Mouse (Mus musculus) MEL (cell line): Measurements from ENCODE around the gene Ptpru. TPM values are rescaled to one million over a fixed set of nuclear protein-coding genes. Genes with fewer than 3 reads are reported as not detected.

Source experiments
- DNase-seq: peaks from one replicate; pipeline ENCODE4 v3.0.0; 2011; ENCODE audit warnings: low read depth, low spot score
- H3K27ac ChIP-seq: 2 replicates; pipeline ENCODE4 v1.5.1; 2012; ENCODE audit warnings: low read depth, mild to moderate bottlenecking, control low read depth, low read length, moderate library complexity; ENCODE audit not compliant: control insufficient read depth
- H3K27me3 ChIP-seq, 2 experiments: fragments of 150-350 bp in 1 of 2; sonication (generic) in 1 of 2; 2 replicates each; pipeline ENCODE4 v1.6.1; 2012; ENCODE audit warnings: low read length in 2 of 2, mild to moderate bottlenecking in 2 of 2, improper control_type of control experiment in 1 of 2, moderate library complexity in 1 of 2; ENCODE audit not compliant: insufficient read depth in 2 of 2, control insufficient read depth in 1 of 2
- H3K36me3 ChIP-seq, 2 experiments: 2 replicates each; pipeline ENCODE4 v1.6.1; 2012 to 2014; ENCODE audit warnings: low read length in 2 of 2, improper control_type of control experiment in 1 of 2, inconsistent platforms in 1 of 2, mild to moderate bottlenecking in 1 of 2; ENCODE audit not compliant: insufficient read depth in 2 of 2, control insufficient read depth in 1 of 2
- H3K4me1 ChIP-seq, 2 experiments: fragments of 150-350 bp in 1 of 2; sonication (generic) in 1 of 2; 2 replicates each; pipeline ENCODE4 v1.6.1; 2012; ENCODE audit warnings: low read length in 2 of 2, improper control_type of control experiment in 1 of 2, mild to moderate bottlenecking in 1 of 2; ENCODE audit not compliant: insufficient read depth in 2 of 2, control insufficient read depth in 1 of 2
- H3K4me3 ChIP-seq, 2 experiments: fragments of 150-350 bp in 1 of 2; sonication (generic) in 1 of 2; 2 replicates each; pipeline ENCODE4 v1.5.1; 2012; ENCODE audit warnings: low read depth in 2 of 2, low read length in 2 of 2, mild to moderate bottlenecking in 2 of 2, moderate library complexity in 2 of 2, control low read depth in 1 of 2, improper control_type of control experiment in 1 of 2; ENCODE audit not compliant: control insufficient read depth in 1 of 2, insufficient read depth in 1 of 2
- H3K79me2 ChIP-seq: 2 replicates; pipeline ENCODE4 v1.6.1; 2012; ENCODE audit warnings: mild to moderate bottlenecking, low read length, moderate library complexity; ENCODE audit not compliant: control insufficient read depth, poor library complexity, insufficient read depth
- H3K9ac ChIP-seq: 2 replicates; pipeline ENCODE4 v1.6.1; 2012; ENCODE audit warnings: low read depth, mild to moderate bottlenecking, control low read depth, low read length, moderate library complexity; ENCODE audit not compliant: control insufficient read depth, poor library complexity, severe bottlenecking
- H3K9me3 ChIP-seq: fragments of 150-350 bp; sonication (generic); replicated peaks from 2 replicates; pipeline ENCODE4 v1.6.1; 2012; ENCODE audit warnings: mild to moderate bottlenecking, low read length, improper control_type of control experiment, moderate library complexity; ENCODE audit not compliant: insufficient read depth
- BHLHE40 ChIP-seq: IDR thresholded peaks from 2 replicates; pipeline ENCODE4 v1.6.1; 2012; ENCODE audit warnings: low read depth, mild to moderate bottlenecking, inconsistent platforms, low read length, improper control_type of control experiment, borderline replicate concordance
- CHD1 ChIP-seq: IDR thresholded peaks from 2 replicates; pipeline ENCODE4 v1.6.1; 2012; ENCODE audit warnings: low read depth, mild to moderate bottlenecking, inconsistent platforms, low read length, improper control_type of control experiment
- CHD2 ChIP-seq: IDR thresholded peaks from 2 replicates; pipeline ENCODE4 v1.6.1; 2011; ENCODE audit warnings: low read length, improper control_type of control experiment
- CTCF ChIP-seq, 3 experiments: IDR thresholded peaks in 2 of 3; conservative IDR thresholded peaks in 1 of 3; 2 replicates each; pipeline ENCODE4 v1.5.1; 2011 to 2012; ENCODE audit warnings: low read length in 3 of 3, low read depth in 2 of 3, mild to moderate bottlenecking in 2 of 3, improper control_type of control experiment in 1 of 3, inconsistent platforms in 1 of 3, mixed read lengths in 1 of 3, moderate library complexity in 1 of 3; ENCODE audit not compliant: control insufficient read depth in 1 of 3, insufficient read depth in 1 of 3, poor library complexity in 1 of 3, severe bottlenecking in 1 of 3
- EP300 ChIP-seq, 2 experiments: IDR thresholded peaks; 2 replicates each; pipeline ENCODE4 v1.6.1; 2011; ENCODE audit warnings: improper control_type of control experiment in 2 of 2, low read length in 2 of 2, low read depth in 1 of 2, mild to moderate bottlenecking in 1 of 2
- GATA1 ChIP-seq: IDR thresholded peaks from 2 replicates; pipeline ENCODE4 v1.6.1; 2011; ENCODE audit warnings: low read depth, low read length, improper control_type of control experiment
- KAT2A ChIP-seq: conservative IDR thresholded peaks from 2 replicates; pipeline ENCODE4 v1.6.1; 2012; ENCODE audit warnings: low read depth, low read length, improper control_type of control experiment, inconsistent platforms
- MAFK ChIP-seq: IDR thresholded peaks from 2 replicates; pipeline ENCODE4 v1.6.1; 2011; ENCODE audit warnings: low read depth, mild to moderate bottlenecking, low read length, improper control_type of control experiment, borderline replicate concordance
- MAZ ChIP-seq: IDR thresholded peaks from 2 replicates; pipeline ENCODE4 v1.6.1; 2012; ENCODE audit warnings: low read depth, mild to moderate bottlenecking, inconsistent platforms, low read length, improper control_type of control experiment
- MEF2A ChIP-seq: IDR thresholded peaks from 2 replicates; pipeline ENCODE4 v1.6.1; 2014; ENCODE audit warnings: low read depth, mild to moderate bottlenecking, inconsistent platforms, low read length, improper control_type of control experiment; ENCODE audit not compliant: poor library complexity, insufficient replicate concordance, severe bottlenecking; ENCODE audit errors: extremely low read depth
- MXI1 ChIP-seq: IDR thresholded peaks from 2 replicates; pipeline ENCODE4 v1.6.1; 2011; ENCODE audit warnings: mild to moderate bottlenecking, low read depth, low read length, improper control_type of control experiment
- MYB ChIP-seq: IDR thresholded peaks from 2 replicates; pipeline ENCODE4 v1.6.1; 2011; ENCODE audit warnings: mild to moderate bottlenecking, low read depth, low read length, improper control_type of control experiment
- MYC ChIP-seq: IDR thresholded peaks from 2 replicates; pipeline ENCODE4 v1.6.1; 2011; ENCODE audit warnings: low read depth, mild to moderate bottlenecking, low read length, improper control_type of control experiment, moderate library complexity
- NELFE ChIP-seq: IDR thresholded peaks from 2 replicates; pipeline ENCODE4 v1.6.1; 2011; ENCODE audit warnings: low read depth, low read length, improper control_type of control experiment
- POLR2A ChIP-seq, 2 experiments: IDR thresholded peaks; 2 replicates each; pipeline ENCODE4 v1.6.1; 2011 to 2012; ENCODE audit warnings: low read length in 2 of 2, mild to moderate bottlenecking in 2 of 2, control low read depth in 1 of 2, improper control_type of control experiment in 1 of 2, low read depth in 1 of 2, moderate library complexity in 1 of 2; ENCODE audit not compliant: control insufficient read depth in 1 of 2, insufficient read depth in 1 of 2, poor library complexity in 1 of 2
- RAD21 ChIP-seq: IDR thresholded peaks from 2 replicates; pipeline ENCODE4 v1.6.1; 2011; ENCODE audit warnings: mild to moderate bottlenecking, low read depth, low read length, improper control_type of control experiment
- RCOR1 ChIP-seq: IDR thresholded peaks from 2 replicates; pipeline ENCODE4 v1.6.1; 2012; ENCODE audit warnings: low read depth, mild to moderate bottlenecking, inconsistent platforms, low read length, improper control_type of control experiment
- SIN3A ChIP-seq: IDR thresholded peaks from 2 replicates; pipeline ENCODE4 v1.6.1; 2012; ENCODE audit warnings: low read length, improper control_type of control experiment, inconsistent platforms
- SMC3 ChIP-seq: IDR thresholded peaks from 2 replicates; pipeline ENCODE4 v1.6.1; 2011; ENCODE audit warnings: low read depth, low read length, improper control_type of control experiment
- TAL1 ChIP-seq: IDR thresholded peaks from 2 replicates; pipeline ENCODE4 v1.6.1; 2012; ENCODE audit warnings: mild to moderate bottlenecking, inconsistent platforms, low read length, moderate library complexity, mixed read lengths
- TCF12 ChIP-seq: IDR thresholded peaks from 2 replicates; pipeline ENCODE4 v1.6.1; 2014; ENCODE audit warnings: low read depth, mild to moderate bottlenecking, inconsistent platforms, low read length, improper control_type of control experiment, moderate library complexity
- UBTF ChIP-seq: IDR thresholded peaks from 2 replicates; pipeline ENCODE4 v1.6.1; 2012; ENCODE audit warnings: low read depth, mild to moderate bottlenecking, inconsistent platforms, low read length, improper control_type of control experiment, moderate library complexity, borderline replicate concordance; ENCODE audit not compliant: insufficient read depth
- USF1 ChIP-seq: IDR thresholded peaks from 2 replicates; pipeline ENCODE4 v1.6.1; 2014; ENCODE audit warnings: low read depth, mild to moderate bottlenecking, inconsistent platforms, low read length, improper control_type of control experiment, moderate library complexity
- USF2 ChIP-seq, 2 experiments: IDR thresholded peaks; 2 replicates each; pipeline ENCODE4 v1.6.1; 2011 to 2012; ENCODE audit warnings: improper control_type of control experiment in 2 of 2, low read length in 2 of 2, borderline replicate concordance in 1 of 2, inconsistent platforms in 1 of 2, low read depth in 1 of 2, mild to moderate bottlenecking in 1 of 2; ENCODE audit not compliant: insufficient read depth in 1 of 2
- ZC3H11A ChIP-seq: IDR thresholded peaks from 2 replicates; pipeline ENCODE4 v1.6.1; 2012; ENCODE audit warnings: low read depth, mild to moderate bottlenecking, inconsistent platforms, low read length, improper control_type of control experiment
- ZKSCAN1 ChIP-seq: IDR thresholded peaks from 2 replicates; pipeline ENCODE4 v1.6.1; 2012; ENCODE audit warnings: low read depth, mild to moderate bottlenecking, inconsistent platforms, low read length, improper control_type of control experiment, moderate library complexity
- ZMIZ1 ChIP-seq: IDR thresholded peaks from 2 replicates; pipeline ENCODE4 v1.6.1; 2012; ENCODE audit warnings: low read depth, mild to moderate bottlenecking, inconsistent platforms, low read length, improper control_type of control experiment, moderate library complexity
- polyA plus RNA-seq, 2 experiments: library from polyadenylated mRNA; stranded (reverse) in 1 of 2; unstranded in 1 of 2; fragments of >175 nt in 1 of 2; fragments of >200 nt in 1 of 2; gene quantifications; 2 replicates each; pipeline versions ENCODE4 v1.2.1 to v1.2.4; 2012; ENCODE audit warnings: low replicate concordance in 2 of 2, low read depth in 1 of 2; ENCODE audit not compliant: insufficient read length in 2 of 2, insufficient read depth in 1 of 2, missing spikeins in 1 of 2
- total RNA-seq: library from RNA; depleted of rRNA; stranded (reverse); fragments of 300-350 nt; gene quantifications from 2 replicates; pipeline ENCODE4 v1.2.3, GENCODE M21; 2012

The Ptpru gene
- total and polyA plus RNA-seq, 3 experiments: 3.4 to 6.8 TPM; not detected in 1

DNA sequence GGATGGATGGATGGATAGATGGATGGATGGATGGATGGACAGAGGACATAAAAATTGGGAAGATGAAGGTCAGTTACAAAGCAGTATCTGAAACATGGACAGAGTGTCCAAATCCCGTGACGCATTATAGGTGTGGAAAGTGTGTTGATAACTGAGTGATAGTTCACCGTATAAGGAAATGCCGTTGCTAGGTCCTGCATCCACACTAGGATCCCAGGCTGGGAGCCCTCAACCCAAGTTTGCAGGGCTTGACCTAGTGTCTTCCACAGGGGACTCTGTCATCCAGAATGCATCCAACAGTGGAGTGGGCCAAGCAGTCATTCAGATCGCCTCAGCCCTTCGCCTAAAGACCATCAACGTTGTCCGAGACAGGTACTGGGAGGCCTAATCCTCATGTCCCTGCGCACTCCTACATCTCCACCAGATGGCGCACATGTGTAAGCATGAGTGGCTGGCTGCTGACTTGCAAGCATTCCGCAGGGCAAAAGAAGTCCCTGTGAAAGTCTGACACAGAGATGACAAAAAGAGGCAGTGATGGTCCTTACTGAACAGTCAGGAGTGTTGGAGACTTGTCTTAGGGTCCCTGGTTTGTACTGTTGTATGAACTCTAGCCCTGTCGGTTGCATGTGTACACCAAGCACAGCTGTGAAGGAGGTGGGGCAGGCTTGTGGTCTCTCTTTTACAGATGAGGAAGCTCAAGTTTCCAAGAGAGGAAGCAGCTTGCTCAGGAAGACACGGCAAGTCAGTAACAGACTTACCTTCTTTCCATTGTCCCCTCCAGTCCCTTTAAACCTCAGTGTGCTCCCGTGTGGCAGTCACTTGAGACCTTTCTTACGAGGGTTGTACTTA lies 22.6 kb upstream of the Ptpru start (continued):
- TF ChIP-seq SMC3 (peak; percentile 80), GATA1 (no peak), NELFE (no peak), USF1 (no peak)

DNA sequence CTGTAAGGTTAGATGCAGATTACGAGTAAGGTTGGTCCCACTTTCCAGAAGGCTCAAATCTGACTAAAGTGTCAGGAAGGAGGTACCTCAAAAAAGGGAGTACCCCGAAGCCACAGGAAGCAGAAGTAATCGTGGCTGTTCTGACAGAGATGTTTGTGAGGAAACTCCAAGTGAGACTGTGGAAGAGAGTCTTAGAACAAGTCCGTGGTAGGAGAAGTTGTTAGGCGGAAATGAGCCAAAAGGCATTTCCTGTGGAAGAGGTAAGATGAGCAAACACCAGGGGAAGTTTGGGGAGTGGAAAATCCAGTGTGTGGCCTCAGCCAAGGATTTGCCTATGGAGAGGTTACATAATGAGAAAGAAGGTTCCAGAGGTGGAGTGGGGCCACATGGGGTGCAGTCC lies 16.9 kb upstream of the Ptpru start:
- H3K36me3 ChIP-seq: no peaks in the 10 kb centered on the region; a peak in 1 of 4 replicates
- no peak overlapping the region for H3K4me3 ChIP-seq
- H3K9ac ChIP-seq: no peak overlapping the region

DNA sequence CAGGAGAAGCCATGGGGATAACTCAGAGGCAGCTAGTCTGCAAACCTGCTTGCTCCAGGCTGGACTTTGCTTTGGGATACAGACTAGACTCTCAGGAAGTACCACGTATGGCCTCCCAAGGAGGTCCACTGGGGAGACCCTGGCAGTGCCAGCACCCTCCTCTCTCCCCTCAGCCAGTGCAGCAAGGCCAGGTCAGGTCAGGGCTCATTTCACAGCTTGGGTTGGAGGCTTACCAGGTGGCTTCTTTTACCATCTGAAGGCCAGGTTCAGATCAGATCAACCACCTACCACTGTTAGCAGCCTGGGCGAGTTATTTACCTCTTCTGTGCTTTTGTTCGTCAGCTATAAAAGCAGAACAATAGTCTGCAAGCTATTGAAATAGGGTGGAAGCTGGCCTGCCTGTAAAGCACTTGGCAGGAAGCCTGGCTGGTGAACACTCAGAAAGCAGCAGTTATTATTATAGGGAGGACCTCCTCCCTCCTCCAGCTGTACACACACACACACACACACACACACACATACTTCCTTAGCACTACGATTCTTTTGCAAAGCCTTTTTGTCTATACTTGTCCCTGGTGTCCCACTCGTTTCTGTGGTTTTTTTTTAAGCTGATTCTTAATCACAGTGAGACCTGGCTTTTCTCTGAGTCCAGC lies 12.0 kb upstream of the Ptpru start:
- no peak for DNase-seq
- Histone ChIP-seq H3K4me3 (no peak overlapping the region), H3K79me2 (peaks cover 1% of the 10 kb centered on the region; the same call in 1 of the 2 replicates), H3K4me1 (no peaks in the 10 kb centered on the region), H3K9ac (no peak overlapping the region), H3K27me3 (no peaks in the 10 kb centered on the region), H3K27ac (no peak overlapping the region), H3K36me3 (0 out of 4 replicates have a peak, but pooled peaks cover 0 to 3% of the 10 kb centered on the region in 2 experiments), H3K9me3 (no peaks in the 10 kb centered on the region)
- no peak for TF ChIP-seq ZC3H11A
- no peak for TF ChIP-seq UBTF
- TF ChIP-seq USF2 (IDR thresholded peaks at IDR 0.05; ENCODE audit: borderline replicate concordance in 1 of 2, insufficient read depth in 1 of 2, low read depth in 1 of 2, low read length in 2 of 2): no peak
- no peak for TF ChIP-seq EP300 (IDR thresholded peaks at IDR 0.05; ENCODE audit: low read depth in 1 of 2, low read length in 2 of 2)
- no peak for TF ChIP-seq USF1
- no peak for TF ChIP-seq CHD2
- no peak for TF ChIP-seq ZMIZ1
- TF ChIP-seq MEF2A: no peak
- TF ChIP-seq ZKSCAN1: no peak
- no peak for TF ChIP-seq CTCF (IDR thresholded peaks at IDR 0.05 in 2 of 3, conservative IDR thresholded peaks at IDR 0.05 in 1 of 3; ENCODE audit: control insufficient read depth in 1 of 3, insufficient read depth in 1 of 3, low read depth in 2 of 3, low read length in 3 of 3, poor library complexity in 1 of 3, severe bottlenecking in 1 of 3)
- TF ChIP-seq MYB: no peak
- no peak for TF ChIP-seq RCOR1
- no peak for TF ChIP-seq BHLHE40
- no peak for TF ChIP-seq SIN3A
- TF ChIP-seq CHD1: no peak
- no peak for TF ChIP-seq TAL1
- no peak for TF ChIP-seq RAD21
- TF ChIP-seq GATA1: no peak
- TF ChIP-seq POLR2A (IDR thresholded peaks at IDR 0.05; ENCODE audit: control insufficient read depth in 1 of 2, insufficient read depth in 1 of 2, low read depth in 1 of 2, low read length in 2 of 2, poor library complexity in 1 of 2): no peak
- TF ChIP-seq MXI1: no peak

More for the DNA sequence above, 16.9 kb upstream of the Ptpru start:
- Histone ChIP-seq H3K4me1 (no peaks in the 10 kb centered on the region), H3K27ac (no peak overlapping the region), H3K9me3 (no peaks in the 10 kb centered on the region), H3K27me3 (no peaks in the 10 kb centered on the region), H3K79me2 (no peaks in the 10 kb centered on the region)
- DNase-seq: no peak
- TF ChIP-seq KAT2A (no peak), ZKSCAN1 (no peak), USF1 (no peak), MAZ (no peak), MYC (no peak), ZC3H11A (no peak), CHD1 (no peak), TCF12 (no peak), MXI1 (no peak), SIN3A (no peak), BHLHE40 (no peak), MAFK (no peak)
- TF ChIP-seq, all 39 proteins: peak for 0
